Mouse (Mus musculus) forebrain, embryonic 10.5 days (tissue): Measurements from ENCODE around the gene Slc4a4. TPM values are rescaled to one million over a fixed set of nuclear protein-coding genes. Genes with fewer than 3 reads are reported as not detected.
"Not testable (repeated sequence)": the region's sequence is repeated elsewhere in the genome, so short reads cannot be mapped to it uniquely, and the experiment has no call there.

Source experiments
- DNase-seq: peaks from one replicate; pipeline ENCODE4 v3.0.0-alpha.2; 2017; ENCODE audit warnings: low spot score; ENCODE audit errors: extremely low spot score
- H3K27ac ChIP-seq: fragments of 300-500 bp; sonication (generic); 2 replicates; pipeline ENCODE4 v1.5.1; 2016; ENCODE audit warnings: mild to moderate bottlenecking
- H3K27me3 ChIP-seq: fragments of 300-500 bp; sonication (generic); 2 replicates; pipeline ENCODE4 v1.6.1; 2016; ENCODE audit warnings: mild to moderate bottlenecking; ENCODE audit not compliant: poor library complexity, severe bottlenecking
- H3K36me3 ChIP-seq: fragments of 300-500 bp; sonication (generic); replicated peaks from 2 replicates; pipeline ENCODE4 v1.6.1; 2016; ENCODE audit warnings: mild to moderate bottlenecking, moderate library complexity
- H3K4me1 ChIP-seq: fragments of 300-500 bp; sonication (generic); 2 replicates; pipeline ENCODE4 v1.6.1; 2016
- H3K4me3 ChIP-seq: fragments of 300-500 bp; sonication (generic); 2 replicates; pipeline ENCODE4 v1.5.1; 2016; ENCODE audit warnings: mild to moderate bottlenecking, moderate library complexity
- H3K9me3 ChIP-seq: fragments of 300-500 bp; sonication (generic); 2 replicates; pipeline ENCODE4 v1.6.1; 2016; ENCODE audit warnings: mild to moderate bottlenecking, moderate library complexity
- WGBS: fragments of 180-500 bp; shearing (Covaris S2); methylation state at CpG from one replicate; pipeline ENCODE4 v1.1.7; 2016; 5-methylcytosine and 5-hydroxymethylcytosine counted together
- polyA plus RNA-seq: library from polyadenylated mRNA; unstranded; fragments of >200 nt; fragmentation: Nextera tagmentation; extraction: Ambion mirVana; gene quantifications from 2 replicates; pipeline ENCODE4 v1.2.1, GENCODE M21; 2016

Gene Slc4a4
- polyA plus RNA-seq, 1 experiment from 2014 or later: 1.3 TPM

- Histone ChIP-seq H3K9me3 (no peaks in the 10 kb centered on the region), H3K27me3 (no peaks in the 10 kb centered on the region), H3K4me1 (peaks cover 25% of the 10 kb centered on the region), H3K36me3 (no peaks in the 10 kb centered on the region), H3K27ac (no peak overlapping the region), H3K4me3 (no peak overlapping the region)
- DNase-seq: no peak
- 90% methylated on average over 1 of the region's 1 CpGs for WGBS
Observed at GRCm38 (mm10) chr5:88973130-88973529, 86.5 kb downstream of the Slc4a4 start.

- no peak overlapping the region for H3K27ac ChIP-seq
- no peak overlapping the region for H3K4me3 ChIP-seq
- no peak for DNase-seq
- no peaks in the 10 kb centered on the region for H3K36me3 ChIP-seq
- no peaks in the 10 kb centered on the region for H3K9me3 ChIP-seq
- H3K27me3 ChIP-seq: no peaks in the 10 kb centered on the region
- peaks cover 16% of the 10 kb centered on the region for H3K4me1 ChIP-seq
Observed at GRCm38 (mm10) chr5:88975694-88976093, 89.1 kb downstream of the Slc4a4 start.

- Histone ChIP-seq H3K9me3 (no peaks in the 10 kb centered on the region), H3K27me3 (no peaks in the 10 kb centered on the region), H3K36me3 (no peaks in the 10 kb centered on the region), H3K4me3 (no peak overlapping the region), H3K4me1 (peaks cover 16% of the 10 kb centered on the region), H3K27ac (peak overlapping the region; percentile 69; the same call in 1 of the 2 replicates)
- WGBS: 78% methylated on average over 3 of the region's 3 CpGs
- no peak for DNase-seq
Observed at GRCm38 (mm10) chr5:88976428-88976827, 89.8 kb downstream of the Slc4a4 start.

GRCm38 (mm10) chr5:88980740-88981139 lies 94.1 kb downstream of the Slc4a4 start:
- Histone ChIP-seq H3K4me3 (no peak overlapping the region), H3K9me3 (no peaks in the 10 kb centered on the region), H3K27ac (no peak overlapping the region), H3K27me3 (no peaks in the 10 kb centered on the region), H3K4me1 (peaks cover 9% of the 10 kb centered on the region), H3K36me3 (no peaks in the 10 kb centered on the region)
- WGBS: 96% methylated on average over 4 of the region's 4 CpGs
- no peak for DNase-seq

- Histone ChIP-seq H3K4me1 (peaks cover 2% of the 10 kb centered on the region), H3K36me3 (no peaks in the 10 kb centered on the region), H3K27ac (no peak overlapping the region), H3K27me3 (no peaks in the 10 kb centered on the region), H3K4me3 (no peak overlapping the region), H3K9me3 (no peaks in the 10 kb centered on the region)
- 74% methylated on average over 8 of the region's 8 CpGs for WGBS
- DNase-seq: no peak
Observed at GRCm38 (mm10) chr5:88981243-88982014, 94.8 kb downstream of the Slc4a4 start.

GRCm38 (mm10) chr5:88982040-88982736 lies 95.6 kb downstream of the Slc4a4 start:
- 88% methylated on average over 3 of the region's 3 CpGs for WGBS
- no peaks in the 10 kb centered on the region for H3K9me3 ChIP-seq
- no peak overlapping the region for H3K27ac ChIP-seq
- DNase-seq: no peak
- no peaks in the 10 kb centered on the region for H3K27me3 ChIP-seq
- no peak overlapping the region for H3K4me3 ChIP-seq
- no peaks in the 10 kb centered on the region for H3K4me1 ChIP-seq
- H3K36me3 ChIP-seq: no peaks in the 10 kb centered on the region

GRCm38 (mm10) chr5:88983170-88983569 lies 96.6 kb downstream of the Slc4a4 start:
- H3K36me3 ChIP-seq: no peaks in the 10 kb centered on the region
- H3K9me3 ChIP-seq: no peaks in the 10 kb centered on the region
- no peak overlapping the region for H3K27ac ChIP-seq
- no peak for DNase-seq
- H3K4me3 ChIP-seq: no peak overlapping the region
- no peaks in the 10 kb centered on the region for H3K4me1 ChIP-seq
- H3K27me3 ChIP-seq: no peaks in the 10 kb centered on the region
- 99% methylated on average over 2 of the region's 2 CpGs for WGBS

GRCm38 (mm10) chr5:88983652-88984051 lies 97.0 kb downstream of the Slc4a4 start:
- no peaks in the 10 kb centered on the region for H3K27me3 ChIP-seq
- no peak overlapping the region for H3K4me3 ChIP-seq
- WGBS: 97% methylated on average over 7 of the region's 7 CpGs
- H3K36me3 ChIP-seq: no peaks in the 10 kb centered on the region
- no peak overlapping the region for H3K27ac ChIP-seq
- H3K4me1 ChIP-seq: no peaks in the 10 kb centered on the region
- no peak for DNase-seq
- H3K9me3 ChIP-seq: no peaks in the 10 kb centered on the region

GRCm38 (mm10) chr5:88989018-88989417 lies 102.4 kb downstream of the Slc4a4 start:
- no peaks in the 10 kb centered on the region for H3K36me3 ChIP-seq
- H3K9me3 ChIP-seq: no peaks in the 10 kb centered on the region
- no peaks in the 10 kb centered on the region for H3K27me3 ChIP-seq
- no peaks in the 10 kb centered on the region for H3K4me1 ChIP-seq
- no peak overlapping the region for H3K27ac ChIP-seq
- no peak overlapping the region for H3K4me3 ChIP-seq
- DNase-seq: no peak

GRCm38 (mm10) chr5:88990196-88990747 lies 103.7 kb downstream of the Slc4a4 start:
- H3K36me3 ChIP-seq: no peaks in the 10 kb centered on the region
- DNase-seq: no peak
- WGBS: 82% methylated on average over 9 of the region's 9 CpGs
- H3K4me3 ChIP-seq: no peak overlapping the region
- no peaks in the 10 kb centered on the region for H3K9me3 ChIP-seq
- H3K27me3 ChIP-seq: no peaks in the 10 kb centered on the region
- no peaks in the 10 kb centered on the region for H3K4me1 ChIP-seq
- H3K27ac ChIP-seq: no peak overlapping the region

GRCm38 (mm10) chr5:88991309-88991708 lies 104.7 kb downstream of the Slc4a4 start:
- not testable (repeated sequence) for H3K27me3 ChIP-seq, H3K4me1 ChIP-seq, DNase-seq, H3K27ac ChIP-seq, H3K9me3 ChIP-seq, H3K4me3 ChIP-seq, H3K36me3 ChIP-seq
- WGBS: 92% methylated on average over 2 of the region's 2 CpGs

GRCm38 (mm10) chr5:88994533-88994932 lies 107.9 kb downstream of the Slc4a4 start:
- no peak for DNase-seq
- Histone ChIP-seq H3K4me1 (no peaks in the 10 kb centered on the region), H3K9me3 (no peaks in the 10 kb centered on the region), H3K27ac (no peak overlapping the region), H3K27me3 (no peaks in the 10 kb centered on the region), H3K4me3 (no peak overlapping the region), H3K36me3 (no peaks in the 10 kb centered on the region)
- 94% methylated on average over 5 of the region's 5 CpGs for WGBS

- Histone ChIP-seq H3K27me3 (no peaks in the 10 kb centered on the region), H3K4me3 (no peak overlapping the region), H3K9me3 (peaks cover 6% of the 10 kb centered on the region; the same call in 1 of the 2 replicates), H3K4me1 (no peaks in the 10 kb centered on the region), H3K27ac (no peak overlapping the region), H3K36me3 (no peaks in the 10 kb centered on the region)
- 98% methylated on average over 8 of the region's 8 CpGs for WGBS
- no peak for DNase-seq
Observed at GRCm38 (mm10) chr5:88996246-88996645, 109.6 kb downstream of the Slc4a4 start.
